Mouse (Mus musculus): Measurements from ENCODE around the gene 4932415D10Rik.

The 4932415D10Rik gene

DNA sequence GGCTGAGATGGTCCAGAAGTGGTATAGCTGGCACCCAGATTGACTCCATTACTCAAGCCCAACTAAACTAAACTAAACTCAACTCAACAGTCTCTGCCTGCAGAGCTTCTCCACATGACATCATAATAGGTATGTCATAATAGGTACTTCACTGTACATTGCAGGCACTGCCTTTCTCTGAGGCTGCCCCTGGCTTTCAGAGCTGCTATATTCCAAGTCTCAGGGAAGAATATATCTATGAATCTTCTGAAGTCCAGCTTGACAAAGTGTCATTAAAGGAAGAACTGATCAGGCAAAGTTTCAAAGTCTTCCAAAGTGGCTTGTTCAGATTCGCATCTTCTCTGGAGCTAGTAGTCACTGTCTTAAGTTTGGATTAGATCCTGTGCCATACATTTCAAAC lies at the start of gene 4932415D10Rik:
Gene 4932415D10Rik, minus strand, starts transcription at position 101 of the 400 bp plus-strand sequence.
- DNase-seq = no peak

DNA sequence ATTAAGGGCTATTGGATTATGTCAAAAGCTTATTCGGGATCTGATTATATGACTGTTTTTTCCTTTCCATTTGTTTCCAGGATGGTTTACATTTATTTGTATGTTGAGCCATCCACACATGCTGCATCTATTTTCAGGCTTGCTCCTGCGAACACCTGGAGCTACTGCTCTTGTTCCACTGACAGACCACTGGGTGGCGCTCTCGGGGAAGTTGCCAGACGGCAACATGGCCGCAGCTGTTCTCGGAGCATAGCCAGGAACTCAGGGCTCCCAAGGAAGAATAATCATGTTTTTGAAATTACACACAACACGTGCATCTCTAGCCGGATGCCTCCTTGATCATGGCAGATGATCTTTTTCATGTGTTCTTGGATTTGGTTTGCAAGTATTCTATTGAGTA lies 45.5 kb upstream of the 4932415D10Rik start:
- DNase-seq = no peak

DNA sequence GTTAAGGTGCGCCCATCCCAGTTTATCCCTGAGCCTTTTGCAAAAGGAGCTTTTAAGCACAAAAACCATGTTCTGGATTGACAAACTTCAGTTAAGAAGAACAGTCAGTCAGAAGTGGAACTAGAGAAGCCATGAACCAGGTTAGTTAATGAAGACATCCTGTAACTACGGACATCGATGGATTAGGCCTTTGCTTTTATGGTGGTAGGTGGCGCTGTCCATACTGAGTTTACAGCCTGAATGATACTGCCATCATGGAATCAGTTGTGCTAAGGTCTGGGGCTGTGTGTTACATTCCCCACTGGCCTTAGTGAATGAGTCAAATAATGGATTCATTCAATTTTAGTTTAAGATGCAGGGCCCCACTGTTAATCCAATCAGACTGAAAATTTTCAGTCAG lies 39.0 kb upstream of the 4932415D10Rik start:
- DNase-seq = no peak

DNA sequence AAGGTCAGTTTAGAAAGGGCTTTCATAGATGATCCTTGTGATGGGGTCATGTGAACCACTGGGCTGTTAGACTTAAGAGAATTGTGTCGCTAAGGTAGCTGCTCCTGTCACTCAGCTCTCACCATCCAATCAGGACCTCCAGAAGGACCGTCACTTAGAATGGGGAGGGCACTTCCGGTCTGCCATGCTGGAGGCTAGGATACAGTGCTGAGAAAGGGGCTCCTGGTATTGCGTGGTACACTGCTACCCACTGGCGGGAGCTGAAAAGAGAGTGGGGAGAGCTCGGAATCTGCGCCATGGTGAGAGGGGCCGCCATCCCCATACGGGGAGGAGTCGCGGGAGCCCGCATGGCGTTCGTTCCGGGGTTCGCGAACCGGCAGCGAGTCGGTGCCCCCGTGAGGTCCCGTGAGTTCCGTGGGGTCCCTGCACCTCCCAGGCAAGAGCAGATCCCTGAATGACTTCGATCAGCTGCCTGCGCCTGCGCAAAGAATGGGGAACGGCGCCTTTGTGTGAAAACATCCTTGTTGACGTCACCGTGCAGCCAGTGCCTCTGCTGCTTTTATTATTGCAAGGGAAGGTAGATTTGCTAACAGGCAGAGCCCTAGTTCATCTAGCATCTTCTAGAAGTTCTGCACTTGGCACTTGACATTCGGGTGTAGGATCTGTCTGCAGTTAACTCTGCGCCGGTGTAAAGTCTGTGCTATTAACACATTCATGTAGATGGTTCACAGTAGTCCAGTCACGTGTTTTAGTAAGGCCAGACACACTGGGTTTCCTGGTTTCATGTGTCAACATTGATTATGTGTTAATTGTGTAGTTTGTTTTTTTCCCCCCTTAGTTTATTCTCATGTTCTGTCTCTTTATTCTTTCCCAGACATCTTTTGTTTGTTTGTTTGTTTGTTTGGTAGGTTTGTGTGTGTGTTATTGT lies 38.0 kb upstream of the 4932415D10Rik start, which contains the start of gene Gm4924:
Gene Gm4924, plus strand, starts transcription at position 173 of the 928 bp plus-strand sequence.
- DNase-seq = peak; percentile 67 to 70

DNA sequence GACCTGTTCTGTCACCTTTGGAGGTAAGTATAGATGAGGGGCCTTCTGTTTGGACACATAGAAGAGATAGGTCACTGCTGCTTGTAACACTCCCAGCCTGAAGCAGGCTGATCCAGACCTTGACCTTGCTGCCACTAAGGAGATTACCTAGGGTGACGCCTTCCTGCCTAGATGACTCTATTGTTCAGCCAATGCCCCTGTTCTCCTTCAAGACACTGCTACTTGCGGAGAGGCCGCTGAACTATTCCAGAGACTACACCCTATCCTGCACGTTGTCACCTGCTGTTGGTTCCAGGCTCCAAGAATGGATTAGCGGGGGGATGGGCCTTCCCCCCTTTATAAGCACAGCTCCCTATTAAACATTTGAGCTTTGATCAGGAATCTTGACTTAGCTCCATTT lies 13.4 kb upstream of the 4932415D10Rik start:
- no peak for DNase-seq

DNA sequence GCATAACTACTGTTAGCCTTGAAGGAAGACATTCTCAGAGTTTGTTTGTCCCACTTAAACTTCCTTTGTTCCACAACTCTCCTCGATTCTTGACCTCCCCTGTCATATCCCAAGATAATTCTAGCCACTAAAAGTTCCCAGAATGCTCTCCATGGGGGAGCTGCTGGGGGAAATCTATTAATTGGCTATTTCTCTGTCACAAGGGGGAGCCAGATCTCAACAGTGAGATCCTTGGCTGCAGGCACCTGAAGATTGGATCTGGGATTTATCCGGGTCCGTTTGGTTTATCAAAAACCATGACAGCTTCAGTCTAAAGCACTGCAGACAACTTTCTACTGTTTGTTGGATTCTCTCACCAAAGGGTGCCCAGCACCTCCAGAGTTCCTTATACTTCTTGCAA lies 3.8 kb upstream of the 4932415D10Rik start:
- DNase-seq = no peak

DNA sequence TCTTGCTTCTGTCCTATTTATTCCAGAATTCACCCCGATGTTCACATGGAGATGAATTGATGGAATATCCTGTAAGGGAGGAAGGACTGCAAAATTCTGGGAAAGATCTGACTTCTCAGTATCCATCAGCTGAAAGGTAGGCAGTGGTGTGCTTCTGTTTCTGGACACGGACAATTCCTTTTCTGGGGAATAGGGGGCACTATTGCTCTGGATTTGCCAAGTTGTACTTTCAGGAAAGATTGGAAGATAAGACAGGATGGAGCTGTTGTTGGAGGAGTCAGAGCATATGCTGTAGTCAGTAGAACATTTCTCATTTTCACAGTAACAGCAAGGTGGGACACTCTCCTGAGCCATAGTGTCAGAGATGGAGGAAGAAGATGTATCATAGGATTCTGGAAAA lies 19.9 kb downstream of the 4932415D10Rik start:
- DNase-seq = no peak

DNA sequence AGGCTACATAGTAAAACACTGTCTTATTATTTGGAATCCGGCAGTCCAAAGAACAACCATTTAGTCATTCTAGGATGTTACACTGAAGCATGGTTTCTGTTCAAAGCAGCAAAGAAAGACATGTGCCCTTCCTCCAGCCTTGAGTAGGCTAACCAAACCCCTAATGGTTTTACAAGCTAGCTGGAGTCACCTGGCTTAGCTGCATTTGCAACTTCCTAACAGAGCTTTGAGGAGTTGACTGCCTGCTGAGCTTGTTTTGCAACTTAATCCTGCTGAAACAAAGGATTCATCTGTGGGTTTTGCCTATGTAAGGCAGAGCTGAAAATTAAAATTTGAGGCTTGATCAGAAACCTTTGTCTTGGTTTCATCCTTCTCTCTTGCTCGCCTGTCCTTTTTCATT lies 59.1 kb downstream of the 4932415D10Rik start:
- DNase-seq = no peak

DNA sequence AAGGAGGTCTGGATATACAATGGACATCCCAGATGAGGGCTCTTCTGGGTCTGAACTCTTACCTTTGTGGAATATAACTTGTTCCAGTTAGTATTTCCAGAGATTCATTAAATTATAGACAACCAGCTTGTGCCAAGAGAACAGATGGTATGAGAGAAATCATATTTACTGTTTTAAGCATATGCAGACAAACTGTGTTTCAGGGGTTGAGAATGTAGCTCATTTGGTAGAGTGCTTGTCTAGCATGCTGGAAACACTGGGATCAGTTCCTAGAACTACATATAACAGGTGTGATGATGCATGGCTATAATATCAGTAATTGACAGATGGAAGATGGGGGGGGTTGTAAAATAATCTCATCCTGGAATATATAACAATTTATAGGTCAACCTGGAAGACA lies 71.4 kb downstream of the 4932415D10Rik start:
- DNase-seq = no peak

DNA sequence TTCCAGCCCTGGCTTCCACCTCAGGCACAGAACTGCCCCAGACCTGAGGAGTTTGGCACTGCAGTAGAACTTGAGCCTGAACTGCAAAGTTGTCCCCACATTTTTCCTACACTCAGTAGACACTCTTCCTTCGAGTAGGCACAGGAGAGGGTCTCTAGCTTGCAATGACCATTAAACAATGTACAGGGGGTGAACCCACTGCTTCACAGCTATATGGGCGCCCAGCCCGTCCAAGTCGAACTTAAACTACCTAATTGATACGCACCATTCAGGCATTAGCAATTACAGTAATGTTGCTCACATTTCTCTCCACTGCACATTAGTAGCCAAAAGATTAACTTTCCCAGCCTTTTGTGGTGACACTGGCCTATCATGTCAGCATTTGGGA lies 75.0 kb downstream of the 4932415D10Rik start:
- DNase-seq = no peak

DNA sequence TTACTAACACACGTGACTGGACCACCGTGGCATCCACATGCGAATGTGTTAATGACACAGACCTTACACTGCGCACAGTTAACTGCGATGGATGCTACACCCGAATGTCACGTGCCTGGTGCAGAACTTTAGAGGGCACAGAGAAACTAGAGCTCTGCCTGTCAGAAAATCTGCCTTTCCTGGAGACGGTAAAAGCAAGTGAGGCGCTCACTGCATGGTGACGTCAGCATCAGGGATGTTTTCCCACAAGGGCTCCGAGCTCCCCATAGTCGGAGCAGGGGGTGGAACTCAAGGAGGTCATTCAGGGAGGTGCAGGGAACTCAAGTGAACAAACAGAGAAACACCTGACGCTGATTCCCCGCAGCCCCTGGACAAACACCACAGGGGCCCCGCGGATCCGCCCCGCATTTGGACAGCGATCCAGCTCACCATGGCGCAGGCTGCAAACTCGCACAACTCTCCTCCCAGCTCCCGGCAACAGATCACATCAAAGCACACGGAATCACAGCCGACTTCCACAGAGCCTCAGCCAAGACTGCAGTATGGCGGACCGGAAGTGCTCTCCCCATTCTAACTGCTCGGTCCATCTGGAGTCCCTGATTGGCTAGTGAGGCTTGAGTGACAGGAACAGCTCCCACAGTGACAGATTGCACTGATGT lies 75.5 kb downstream of the 4932415D10Rik start, which contains the start of gene Zfp938:
Gene Zfp938, minus strand, starts transcription at position 539 of the 659 bp plus-strand sequence.
- peak; percentile 43 to 55 for DNase-seq
